Mouse (Mus musculus): ENCODE measurements around the gene Alkbh2.

The Alkbh2 gene

GRCm38 (mm10) chr5:114127374-114128349 lies at the start of gene Alkbh2:
Gene Alkbh2 (minus strand): TSS chr5:114128218.
- peak; percentile 77 for DNase-seq

GRCm38 (mm10) chr5:114176548-114177400 lies 48.8 kb upstream of the Alkbh2 start:
- DNase-seq = no peak

- DNase-seq = peak; percentile 97
Measured at GRCm38 (mm10) chr5:114175596-114176171, 47.7 kb upstream of the Alkbh2 start.

- DNase-seq = no peak
Measured at GRCm38 (mm10) chr5:114174639-114175038, 46.6 kb upstream of the Alkbh2 start.

- no peak for DNase-seq
Measured at GRCm38 (mm10) chr5:114173877-114174581, 46.0 kb upstream of the Alkbh2 start.

GRCm38 (mm10) chr5:114173458-114173857 lies 45.4 kb upstream of the Alkbh2 start:
- no peak for DNase-seq

GRCm38 (mm10) chr5:114172936-114173335 lies 44.9 kb upstream of the Alkbh2 start:
- DNase-seq = no peak

GRCm38 (mm10) chr5:114170345-114170744 lies 42.3 kb upstream of the Alkbh2 start:
- DNase-seq = no peak

GRCm38 (mm10) chr5:114163117-114163696 lies 35.2 kb upstream of the Alkbh2 start:
- no peak for DNase-seq

GRCm38 (mm10) chr5:114162106-114162815 lies 34.2 kb upstream of the Alkbh2 start:
- DNase-seq = no peak

GRCm38 (mm10) chr5:114161424-114161823 lies 33.4 kb upstream of the Alkbh2 start:
- no peak for DNase-seq

GRCm38 (mm10) chr5:114157236-114157635 lies 29.2 kb upstream of the Alkbh2 start:
- DNase-seq = no peak

GRCm38 (mm10) chr5:114155168-114155933 lies 27.3 kb upstream of the Alkbh2 start:
- DNase-seq = peak; percentile 63

- DNase-seq = no peak
Measured at GRCm38 (mm10) chr5:114154765-114155164, 26.7 kb upstream of the Alkbh2 start.

GRCm38 (mm10) chr5:114153490-114153889 lies 25.5 kb upstream of the Alkbh2 start:
- peak; percentile 41 for DNase-seq

GRCm38 (mm10) chr5:114152359-114153092 lies 24.5 kb upstream of the Alkbh2 start:
- DNase-seq = peak; percentile 34

- no peak for DNase-seq
Measured at GRCm38 (mm10) chr5:114147043-114147972, 19.3 kb upstream of the Alkbh2 start.

- DNase-seq = peak; percentile 67
Measured at GRCm38 (mm10) chr5:114146028-114146888, 18.2 kb upstream of the Alkbh2 start, which contains the start of gene Acacb. Gene Acacb (plus strand): TSS chr5:114146535.
